Mouse (Mus musculus): ENCODE measurements around the gene Ankrd9. TPM values are rescaled to one million over a fixed set of nuclear protein-coding genes. Genes with fewer than 3 reads are reported as not detected.
A peak's percentile ranks its signal among the peaks of the same experiment; 100 is the strongest.

Ankrd9 gene
- polyA plus RNA-seq (2012; rRNA removed), result 157 and 171 TPM in 2 replicates

- no peaks in the 10 kb centered on the region for H3K36me3 ChIP-seq (ENCODE audit: control insufficient read depth, insufficient read depth, low read length)
- H3K27ac ChIP-seq (ENCODE audit: control insufficient read depth, insufficient read depth, low read depth, low read length), result peak within 1 kb of the TSS; percentile 84
- peaks cover 20% of the 10 kb centered on the region for H3K4me1 ChIP-seq (ENCODE audit: control insufficient read depth, insufficient read depth, low read length)
- TF ChIP-seq POLR2A (IDR thresholded peaks at IDR 0.05; ENCODE audit: control insufficient read depth, low read depth, low read length) (no peak; the same call in 1 of the 2 replicates), CTCF (IDR thresholded peaks at IDR 0.05; ENCODE audit: control insufficient read depth, insufficient read depth, insufficient replicate concordance, low read depth, low read length) (no peak)
- H3K4me3 ChIP-seq (ENCODE audit: control insufficient read depth, low read depth, low read length), result peak within 1 kb of the TSS; percentile 93
- no peaks in the 10 kb centered on the region for H3K27me3 ChIP-seq (ENCODE audit: control insufficient read depth, insufficient read depth, low read length)
Observed at GRCm38 (mm10) chr12:110978607-110979406, at the start of gene Ankrd9. Gene Ankrd9, minus strand, starts transcription at chr12:110979040.

DNA sequence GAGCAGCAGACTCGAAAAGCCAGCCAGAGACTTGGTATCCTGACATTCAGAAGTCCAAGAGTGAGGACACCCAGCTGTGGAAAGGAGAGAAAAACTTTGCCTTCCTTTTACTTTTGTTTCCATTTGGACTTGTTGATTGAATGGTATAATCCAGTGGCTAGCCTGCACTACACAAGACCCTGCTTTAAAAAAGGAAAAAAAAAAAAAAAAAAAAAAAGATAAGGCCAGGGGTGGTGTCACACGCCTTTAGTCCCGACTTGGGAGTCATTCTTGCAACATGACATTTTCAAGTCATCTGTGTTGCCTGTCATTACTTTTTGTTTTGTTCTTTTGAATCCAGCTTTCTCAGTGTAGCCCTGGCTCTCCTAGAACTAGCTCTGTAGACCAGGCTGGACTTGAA lies 42.7 kb upstream of the Ankrd9 start:
- no peaks in the 10 kb centered on the region; the same call in 1 of the 2 replicates for H3K4me1 ChIP-seq (ENCODE audit: control insufficient read depth, insufficient read depth, low read length)
- H3K27ac ChIP-seq (ENCODE audit: control insufficient read depth, insufficient read depth, low read depth, low read length), result no peak overlapping the region
- no peak for TF ChIP-seq POLR2A (IDR thresholded peaks at IDR 0.05; ENCODE audit: control insufficient read depth, low read depth, low read length)
- TF ChIP-seq CTCF (IDR thresholded peaks at IDR 0.05; ENCODE audit: control insufficient read depth, insufficient read depth, insufficient replicate concordance, low read depth, low read length), result no peak

GRCm38 (mm10) chr12:111021138-111021537 lies 42.3 kb upstream of the Ankrd9 start:
- Histone ChIP-seq H3K27ac (ENCODE audit: control insufficient read depth, insufficient read depth, low read depth, low read length) (no peak overlapping the region), H3K4me1 (ENCODE audit: control insufficient read depth, insufficient read depth, low read length) (no peaks in the 10 kb centered on the region; the same call in 1 of the 2 replicates), H3K4me3 (ENCODE audit: control insufficient read depth, low read depth, low read length) (no peak overlapping the region)

More for the DNA sequence above, 42.7 kb upstream of the Ankrd9 start:
- no peaks in the 10 kb centered on the region for H3K36me3 ChIP-seq (ENCODE audit: control insufficient read depth, insufficient read depth, low read length)
- no peak overlapping the region for H3K4me3 ChIP-seq (ENCODE audit: control insufficient read depth, low read depth, low read length)
- no peaks in the 10 kb centered on the region for H3K27me3 ChIP-seq (ENCODE audit: control insufficient read depth, insufficient read depth, low read length)

DNA sequence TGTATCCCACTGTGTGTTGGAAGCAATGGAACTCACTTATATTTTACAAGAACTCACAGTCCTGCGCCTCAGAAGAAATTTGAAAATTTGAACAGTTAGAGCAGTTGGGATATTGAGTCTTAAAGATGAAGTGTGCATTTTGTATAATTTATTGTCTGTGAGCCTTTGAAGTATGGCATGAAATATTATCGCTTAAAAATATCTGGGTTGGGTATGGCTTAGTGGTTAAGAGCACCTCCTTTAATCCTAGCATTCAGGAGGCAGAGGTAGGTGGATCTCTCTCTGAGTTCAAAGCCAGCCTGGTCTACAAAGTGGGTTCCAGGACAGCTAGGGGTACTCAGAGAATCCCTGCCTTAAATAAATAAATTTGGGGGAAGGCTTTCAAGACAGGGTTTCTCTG lies 40.2 kb upstream of the Ankrd9 start:
- Histone ChIP-seq H3K27me3 (ENCODE audit: control insufficient read depth, insufficient read depth, low read length) (no peaks in the 10 kb centered on the region), H3K4me3 (ENCODE audit: control insufficient read depth, low read depth, low read length) (no peak overlapping the region), H3K4me1 (ENCODE audit: control insufficient read depth, insufficient read depth, low read length) (no peaks in the 10 kb centered on the region; the same call in 1 of the 2 replicates), H3K27ac (ENCODE audit: control insufficient read depth, insufficient read depth, low read depth, low read length) (no peak overlapping the region), H3K36me3 (ENCODE audit: control insufficient read depth, insufficient read depth, low read length) (no peaks in the 10 kb centered on the region)
- TF ChIP-seq POLR2A (IDR thresholded peaks at IDR 0.05; ENCODE audit: control insufficient read depth, low read depth, low read length), result no peak
- no peak for TF ChIP-seq CTCF (IDR thresholded peaks at IDR 0.05; ENCODE audit: control insufficient read depth, insufficient read depth, insufficient replicate concordance, low read depth, low read length)

More at GRCm38 (mm10) chr12:111021138-111021537, 42.3 kb upstream of the Ankrd9 start:
- TF ChIP-seq CTCF (IDR thresholded peaks at IDR 0.05; ENCODE audit: control insufficient read depth, insufficient read depth, insufficient replicate concordance, low read depth, low read length) (no peak), POLR2A (IDR thresholded peaks at IDR 0.05; ENCODE audit: control insufficient read depth, low read depth, low read length) (no peak)
- Histone ChIP-seq H3K36me3 (ENCODE audit: control insufficient read depth, insufficient read depth, low read length) (no peaks in the 10 kb centered on the region), H3K27me3 (ENCODE audit: control insufficient read depth, insufficient read depth, low read length) (no peaks in the 10 kb centered on the region)

DNA sequence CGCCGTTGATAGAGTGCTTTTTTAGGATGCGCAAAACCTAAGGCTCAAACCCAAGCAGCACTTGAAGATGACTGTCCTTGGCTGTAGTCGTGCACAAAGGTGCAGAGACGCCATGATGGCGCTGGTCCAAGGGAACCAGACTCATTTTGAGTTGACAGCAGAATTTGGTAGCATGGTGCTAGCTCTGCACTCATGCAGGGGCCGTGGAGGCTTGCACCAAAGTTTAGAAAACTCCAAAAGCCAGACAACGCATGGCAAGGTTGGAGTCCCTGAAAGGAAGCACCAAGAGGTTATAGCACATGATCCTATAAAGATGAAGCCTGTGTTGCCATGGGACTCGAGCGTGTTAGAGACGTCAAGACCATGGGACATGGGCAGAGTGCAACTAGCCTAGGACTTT lies 39.2 kb upstream of the Ankrd9 start:
- no peaks in the 10 kb centered on the region for H3K36me3 ChIP-seq (ENCODE audit: control insufficient read depth, insufficient read depth, low read length)
- TF ChIP-seq CTCF (IDR thresholded peaks at IDR 0.05; ENCODE audit: control insufficient read depth, insufficient read depth, insufficient replicate concordance, low read depth, low read length), result no peak
- no peak for TF ChIP-seq POLR2A (IDR thresholded peaks at IDR 0.05; ENCODE audit: control insufficient read depth, low read depth, low read length)
- no peaks in the 10 kb centered on the region; the same call in 1 of the 2 replicates for H3K4me1 ChIP-seq (ENCODE audit: control insufficient read depth, insufficient read depth, low read length)
- no peak overlapping the region for H3K4me3 ChIP-seq (ENCODE audit: control insufficient read depth, low read depth, low read length)
- no peak overlapping the region for H3K27ac ChIP-seq (ENCODE audit: control insufficient read depth, insufficient read depth, low read depth, low read length)
- H3K27me3 ChIP-seq (ENCODE audit: control insufficient read depth, insufficient read depth, low read length), result no peaks in the 10 kb centered on the region

GRCm38 (mm10) chr12:111016807-111017206 lies 38.0 kb upstream of the Ankrd9 start:
- no peaks in the 10 kb centered on the region for H3K36me3 ChIP-seq (ENCODE audit: control insufficient read depth, insufficient read depth, low read length)
- no peaks in the 10 kb centered on the region for H3K27me3 ChIP-seq (ENCODE audit: control insufficient read depth, insufficient read depth, low read length)
- no peak overlapping the region for H3K27ac ChIP-seq (ENCODE audit: control insufficient read depth, insufficient read depth, low read depth, low read length)
- H3K4me1 ChIP-seq (ENCODE audit: control insufficient read depth, insufficient read depth, low read length), result no peaks in the 10 kb centered on the region; the same call in 1 of the 2 replicates
- TF ChIP-seq CTCF (IDR thresholded peaks at IDR 0.05; ENCODE audit: control insufficient read depth, insufficient read depth, insufficient replicate concordance, low read depth, low read length) (no peak), POLR2A (IDR thresholded peaks at IDR 0.05; ENCODE audit: control insufficient read depth, low read depth, low read length) (no peak)
- no peak overlapping the region for H3K4me3 ChIP-seq (ENCODE audit: control insufficient read depth, low read depth, low read length)

GRCm38 (mm10) chr12:111009615-111010257 lies 30.9 kb upstream of the Ankrd9 start:
- no peak overlapping the region for H3K4me3 ChIP-seq (ENCODE audit: control insufficient read depth, low read depth, low read length)
- no peaks in the 10 kb centered on the region for H3K36me3 ChIP-seq (ENCODE audit: control insufficient read depth, insufficient read depth, low read length)
- H3K27ac ChIP-seq (ENCODE audit: control insufficient read depth, insufficient read depth, low read depth, low read length), result no peak overlapping the region
- TF ChIP-seq POLR2A (IDR thresholded peaks at IDR 0.05; ENCODE audit: control insufficient read depth, low read depth, low read length) (no peak), CTCF (IDR thresholded peaks at IDR 0.05; ENCODE audit: control insufficient read depth, insufficient read depth, insufficient replicate concordance, low read depth, low read length) (no peak)
- H3K27me3 ChIP-seq (ENCODE audit: control insufficient read depth, insufficient read depth, low read length), result no peaks in the 10 kb centered on the region
- H3K4me1 ChIP-seq (ENCODE audit: control insufficient read depth, insufficient read depth, low read length), result peaks cover 3% of the 10 kb centered on the region

All from testis, adult 2 months (tissue).